Mouse (Mus musculus) megakaryocyte, embryonic 14.5 days (primary cell): Measurements from ENCODE around the gene Ppp1r3d.

Experiments
- FLI1 ChIP-seq: IDR thresholded peaks from 2 replicates; pipeline ENCODE4 v1.6.1; 2012; ENCODE audit warnings: low read length, inconsistent platforms, mixed read lengths
- GATA1 ChIP-seq: IDR thresholded peaks from 3 replicates; pipeline ENCODE4 v1.6.1; 2012; ENCODE audit warnings: mixed read lengths, low read length, inconsistent platforms, borderline replicate concordance

DNA sequence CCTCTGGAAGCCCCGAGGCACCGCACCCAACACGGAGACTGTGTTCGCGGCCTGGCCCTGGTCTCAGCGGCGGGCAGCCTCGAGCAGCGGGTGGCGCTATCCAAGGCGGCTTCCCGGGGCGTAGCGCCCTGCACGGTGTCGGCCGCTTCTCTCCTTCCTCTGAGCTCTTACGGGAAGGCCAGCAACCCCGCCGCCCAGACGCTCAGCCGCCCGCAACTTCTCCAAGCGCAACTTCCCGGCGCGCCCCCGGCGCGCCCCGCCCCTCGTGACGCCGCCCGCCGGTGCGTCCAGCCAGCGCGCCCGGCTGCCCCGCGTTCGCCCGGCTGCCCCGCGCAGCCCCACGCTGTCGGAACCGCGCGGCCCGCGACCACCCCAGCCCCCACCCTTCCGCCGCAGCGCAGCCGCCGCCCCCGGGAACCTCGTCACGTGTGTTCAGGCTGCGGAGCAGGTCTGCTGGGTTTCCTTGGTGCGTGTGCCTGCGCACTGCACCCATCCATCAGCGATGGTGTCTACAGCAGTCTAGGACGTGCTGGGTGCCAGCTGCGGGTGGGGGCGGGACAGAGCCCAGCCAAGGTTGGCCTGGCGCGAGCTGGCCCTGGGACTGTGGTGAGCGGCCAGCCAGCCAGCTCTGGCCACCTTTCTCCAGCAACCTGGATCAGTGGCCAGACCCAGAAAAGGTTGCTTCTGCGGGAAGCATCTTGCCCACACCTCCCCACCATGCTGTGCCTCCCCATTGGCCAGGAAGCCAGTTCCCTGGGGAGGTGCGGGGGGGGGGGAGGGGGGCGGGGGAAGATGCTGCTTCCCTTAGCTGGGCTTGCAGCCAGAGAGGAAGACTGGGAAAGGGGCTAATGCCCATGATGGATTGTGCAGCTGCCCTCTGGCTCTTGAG, at the start of gene Ppp1r3d, which contains the start of gene Fam217b:
- no peak for TF ChIP-seq GATA1
- TF ChIP-seq FLI1: no peak
